Mouse (Mus musculus) CD8-positive naive resting alpha-beta T cell, adult 2 months (primary cell): ENCODE measurements around the gene Sel1l2.

ENCODE experiments used
- DNase-seq, 2 experiments: peaks; one replicate each; pipeline ENCODE4 v3.0.0; 2022; ENCODE audit warnings: low read depth in 2 of 2, low spot score in 2 of 2

Gene Sel1l2

DNA sequence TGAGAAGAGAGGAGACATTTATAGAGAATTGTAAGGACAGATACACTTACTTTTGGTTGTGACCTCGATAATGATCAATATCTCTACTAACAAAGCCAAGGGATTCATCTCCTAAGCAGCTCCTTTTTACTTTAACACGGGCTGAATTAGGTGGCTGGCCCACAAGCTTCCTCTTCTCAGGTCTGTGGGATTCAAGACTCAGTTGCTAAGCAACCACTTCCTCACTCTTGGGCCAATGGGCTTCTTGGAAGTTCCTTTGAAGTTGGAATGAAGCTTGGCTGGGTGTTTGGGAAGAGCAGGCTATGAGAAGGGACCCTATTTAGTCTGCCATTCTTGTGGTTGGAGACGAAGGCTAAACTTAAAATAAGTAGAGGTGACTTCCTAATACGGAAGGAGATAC is at the start of gene Sel1l2:
Sel1l2 (minus strand) TSS at position 182 of the 400 bp plus-strand sequence.
- no peak for DNase-seq

- no peak for DNase-seq
These were observed 49.6 kb upstream of the Sel1l2 start for GRCm38 (mm10) chr2:140439081-140439480.

- peak in 1 of 2 experiments; percentile 3 for DNase-seq
These were observed 37.8 kb upstream of the Sel1l2 start for GRCm38 (mm10) chr2:140427283-140427682.

GRCm38 (mm10) chr2:140425844-140426243 is 36.3 kb upstream of the Sel1l2 start:
- no peak for DNase-seq

- peak; percentile 1 for DNase-seq
These were observed 6.3 kb upstream of the Sel1l2 start for GRCm38 (mm10) chr2:140395744-140396231.

GRCm38 (mm10) chr2:140395179-140395578 is 5.7 kb upstream of the Sel1l2 start, which contains the start of gene Macrod2:
TSS of gene Macrod2 (plus strand) at chr2:140395309.
- peak; percentile 76 to 80 for DNase-seq

DNA sequence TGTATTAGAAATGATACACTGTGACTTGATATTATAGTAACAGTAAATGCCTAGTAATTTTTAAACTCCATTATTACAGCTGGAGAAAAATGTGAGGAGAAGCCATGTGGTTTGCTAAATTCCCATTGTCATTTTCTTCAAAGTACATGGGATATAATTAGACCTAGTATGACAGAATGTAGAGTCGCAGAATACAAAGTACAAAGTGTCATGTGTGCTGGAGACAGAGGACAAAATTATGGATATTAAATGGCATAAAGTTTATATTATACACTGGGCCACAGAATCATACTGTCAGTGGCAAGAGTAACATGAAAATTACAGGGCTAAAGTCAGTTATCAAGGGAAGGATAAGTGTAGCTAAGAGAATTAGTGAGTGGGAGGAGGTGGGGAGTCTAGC is 24.7 kb downstream of the Sel1l2 start:
- no peak for DNase-seq

DNA sequence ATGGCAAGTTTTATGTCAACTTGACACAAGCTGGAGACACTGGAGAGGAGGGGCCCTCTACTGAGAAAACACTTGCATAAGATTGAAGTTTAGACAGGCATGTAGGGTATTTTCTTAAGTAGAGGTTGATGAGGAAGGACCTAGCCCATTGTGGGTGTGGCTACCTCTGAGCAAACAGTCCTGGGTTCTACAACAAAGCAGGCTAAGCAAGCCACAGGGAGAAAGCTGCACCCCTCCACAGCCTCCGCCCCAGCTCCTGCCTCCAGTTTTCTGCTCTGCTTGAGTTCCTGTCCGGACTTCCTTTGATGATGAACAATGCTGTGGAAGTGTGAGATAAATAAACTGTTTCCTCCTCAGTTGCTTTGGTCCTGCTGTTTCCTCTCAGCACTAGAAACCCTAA is 29.6 kb downstream of the Sel1l2 start:
- no peak for DNase-seq

DNA sequence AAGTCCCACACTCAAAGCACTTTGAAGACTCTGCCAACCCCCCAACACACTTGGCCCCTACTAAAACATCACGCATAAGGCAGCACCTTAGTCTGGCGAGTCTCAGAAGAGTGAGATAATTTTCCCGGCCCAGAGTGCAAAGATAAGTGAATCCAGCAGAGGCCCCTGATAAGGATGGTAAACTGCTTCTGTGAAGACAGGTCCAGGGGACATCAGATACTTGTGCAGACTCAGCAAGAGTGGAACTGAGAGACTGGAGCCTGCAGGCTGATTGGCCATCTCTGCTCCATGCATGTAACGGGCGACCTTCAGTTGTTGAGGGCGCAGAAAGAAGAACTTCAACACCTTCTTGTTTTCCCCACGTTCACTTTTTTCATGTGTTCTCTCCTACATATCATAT is 47.1 kb downstream of the Sel1l2 start:
- DNase-seq, result no peak

DNA sequence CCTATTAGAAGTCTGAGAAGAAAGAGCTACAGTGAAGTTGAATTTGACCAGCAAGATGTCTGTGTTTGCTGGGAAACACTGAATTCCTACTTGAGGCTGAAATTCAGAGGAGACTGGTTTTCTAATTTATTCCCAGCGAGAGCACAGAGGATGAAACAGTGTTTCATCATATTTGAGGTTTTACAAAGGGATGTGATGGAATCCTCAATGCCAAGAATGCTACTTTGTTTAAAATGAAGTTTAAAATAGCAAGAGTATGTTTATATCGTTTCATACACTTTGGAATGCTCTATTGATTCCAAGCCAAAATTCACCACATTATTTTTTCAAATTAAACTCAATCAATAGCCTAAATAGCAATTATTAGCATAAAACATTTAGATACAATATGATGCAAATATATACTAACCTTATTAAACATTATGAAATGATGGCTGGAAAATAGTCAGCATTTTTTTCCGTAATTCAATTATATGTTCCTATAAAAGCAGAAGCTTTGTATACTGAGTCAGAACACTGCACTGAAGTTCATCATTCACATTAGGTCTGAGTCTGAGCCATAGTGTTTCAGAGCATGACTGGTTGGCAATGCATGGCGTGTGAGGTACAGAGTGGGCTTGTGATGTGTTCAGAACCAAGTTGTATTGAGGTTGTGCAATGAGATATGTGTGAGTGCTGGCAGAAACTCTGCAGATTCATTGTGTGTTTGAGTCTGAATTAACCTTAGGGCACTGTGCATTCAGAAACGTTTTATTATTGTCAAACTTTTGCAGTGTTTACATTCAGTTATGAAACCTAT is 58.8 kb downstream of the Sel1l2 start:
- no peak for DNase-seq

DNA sequence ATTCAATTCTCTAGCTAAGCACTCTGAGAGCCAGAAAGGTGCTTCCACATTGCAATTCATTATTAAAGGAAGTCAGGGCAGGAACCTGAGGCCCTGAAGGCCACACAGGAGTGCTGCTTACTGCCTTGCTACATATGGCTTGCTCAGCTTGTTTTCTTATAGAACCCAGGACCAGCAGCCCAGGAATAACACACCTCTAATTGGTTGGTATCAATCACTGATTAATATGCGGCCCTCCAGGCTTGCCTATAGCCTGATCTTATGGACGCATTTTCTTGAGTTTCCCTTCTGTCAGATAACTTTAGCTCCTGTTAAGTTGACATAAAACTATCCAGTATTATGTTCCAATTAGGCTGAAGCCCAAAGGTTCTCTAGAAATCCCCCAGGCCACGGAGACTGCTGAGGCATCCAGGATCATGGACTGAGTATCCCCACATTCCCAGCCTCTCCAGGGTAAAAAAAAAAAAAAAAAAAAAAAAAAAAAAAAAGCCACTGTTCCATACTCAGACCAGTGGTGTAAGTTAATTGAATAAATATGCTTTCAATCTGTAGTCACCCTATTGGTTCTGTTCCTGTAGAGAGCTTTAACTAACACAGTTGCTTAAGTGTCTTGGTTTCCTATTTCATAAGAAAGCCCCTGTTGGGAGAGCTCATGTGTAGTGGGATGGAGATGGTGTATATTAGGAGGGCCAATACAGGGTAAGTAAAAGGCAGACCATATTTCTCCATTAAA is 86.4 kb downstream of the Sel1l2 start:
- no peak for DNase-seq

GRCm38 (mm10) chr2:140297155-140297554 is 92.4 kb downstream of the Sel1l2 start:
- DNase-seq, result no peak

GRCm38 (mm10) chr2:140293820-140294219 is 95.7 kb downstream of the Sel1l2 start:
- DNase-seq, result no peak

- DNase-seq, result no peak
These were observed 108.7 kb downstream of the Sel1l2 start for GRCm38 (mm10) chr2:140280808-140281207.

GRCm38 (mm10) chr2:140255595-140256141 is 133.8 kb downstream of the Sel1l2 start:
- DNase-seq, result no peak

DNA sequence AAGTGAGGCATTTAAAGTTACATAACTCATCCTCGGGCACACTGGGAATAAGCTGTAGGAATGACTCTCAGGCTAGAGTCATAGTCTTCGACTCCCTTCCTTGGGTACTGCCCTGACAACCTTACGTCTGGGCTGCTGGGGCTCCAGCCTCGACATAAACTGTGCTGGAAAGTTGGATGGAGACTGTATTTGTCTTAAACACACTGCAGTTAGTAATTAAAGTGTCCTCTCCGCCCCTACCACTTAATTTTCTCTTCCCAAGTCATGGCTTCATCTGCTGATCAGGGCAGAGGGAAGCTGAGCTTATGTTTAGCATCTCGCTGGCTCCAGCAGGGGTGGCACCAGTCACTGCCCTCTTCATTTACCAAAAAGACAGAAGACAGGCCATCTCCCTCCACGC is 135.2 kb downstream of the Sel1l2 start:
- no peak for DNase-seq

- DNase-seq, result no peak
These were observed 146.4 kb downstream of the Sel1l2 start for GRCm38 (mm10) chr2:140243105-140243504.

DNA sequence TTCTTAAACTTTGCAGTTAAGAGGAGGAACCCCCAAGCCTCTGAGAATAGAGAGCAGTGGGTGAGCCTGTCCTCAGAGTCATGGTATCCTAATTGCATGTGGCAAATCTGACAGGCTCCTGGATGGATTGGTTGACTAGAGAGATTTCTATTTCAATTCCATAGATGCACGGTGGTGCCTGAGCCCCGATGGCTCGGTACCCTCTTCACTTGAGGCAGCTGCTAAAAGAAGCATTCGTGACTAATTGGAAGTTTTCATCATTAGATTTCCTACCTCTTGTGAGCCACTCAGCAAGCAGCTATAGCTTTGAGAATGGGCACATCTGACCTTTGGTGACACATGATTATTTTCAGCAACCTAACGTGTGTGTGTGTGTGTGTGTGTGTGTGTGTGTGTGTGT is 147.1 kb downstream of the Sel1l2 start:
- no peak for DNase-seq

DNA sequence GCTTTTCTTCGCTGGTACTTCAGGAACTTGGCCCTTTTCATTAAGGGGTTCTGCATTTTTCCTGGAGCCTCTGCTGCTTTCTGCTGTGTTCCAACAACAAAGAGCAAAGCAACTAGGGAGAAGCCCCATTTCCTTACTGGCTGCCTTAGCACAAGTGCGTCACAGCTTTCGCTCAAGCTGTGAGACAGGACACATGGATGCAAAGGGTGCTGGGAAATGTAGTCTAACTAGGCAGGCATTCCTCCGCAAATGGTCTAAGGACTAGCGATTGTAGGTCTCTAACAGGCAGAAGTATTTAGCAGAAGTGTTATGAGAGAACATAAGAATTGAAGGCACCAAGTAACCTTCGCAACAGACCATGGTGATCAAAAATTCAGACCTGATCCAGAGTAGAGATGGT is 152.3 kb downstream of the Sel1l2 start:
- no peak for DNase-seq

DNA sequence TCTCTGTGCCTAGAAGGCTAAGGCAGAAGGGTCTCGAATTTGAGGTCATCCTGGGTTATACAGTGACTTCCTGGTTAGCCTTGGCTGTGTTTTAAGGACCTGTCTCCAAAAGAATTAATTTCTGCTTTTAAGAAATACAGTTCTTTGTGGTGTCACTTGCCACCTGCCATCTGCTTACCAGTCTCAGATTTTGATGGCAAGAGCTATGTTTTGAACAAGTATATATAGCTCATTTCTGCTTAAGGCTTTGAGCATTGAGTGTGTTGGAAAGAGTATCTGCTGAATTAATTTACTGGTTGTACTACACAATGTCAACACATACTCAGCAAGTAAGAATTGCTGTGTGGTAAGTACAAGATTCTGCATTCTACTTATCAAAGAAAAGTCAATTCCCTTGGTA is 159.2 kb downstream of the Sel1l2 start:
- DNase-seq, result no peak

- DNase-seq, result no peak
These were observed 169.2 kb downstream of the Sel1l2 start for GRCm38 (mm10) chr2:140220325-140220724.

- no peak for DNase-seq
These were observed 173.5 kb downstream of the Sel1l2 start for GRCm38 (mm10) chr2:140215965-140216364.
